Mouse (Mus musculus): Measurements from ENCODE around the gene Noxred1. TPM values are rescaled to one million over a fixed set of nuclear protein-coding genes. Genes with fewer than 3 reads are reported as not detected.
A peak's percentile ranks its signal among the peaks of the same experiment; 100 is the strongest.
"Not testable (repeated sequence)": the region's sequence is repeated elsewhere in the genome, so short reads cannot be mapped to it uniquely, and the experiment has no call there.

The Noxred1 gene
- total RNA-seq, 2 experiments from 2014 or later: 1.1 to 3.8 TPM

GRCm38 (mm10) chr12:87224950-87225349 lies 13.6 kb downstream of the Noxred1 start:
- intact Hi-C loops (cut with DNase I): no loop called here
- TF ChIP-seq CTCF (IDR thresholded peaks at IDR 0.05): no peak

GRCm38 (mm10) chr12:87219362-87219761 lies 19.2 kb downstream of the Noxred1 start:
- H3K4me3 ChIP-seq: no peak overlapping the region
- TF ChIP-seq CTCF (IDR thresholded peaks at IDR 0.05): no peak
- no peak for DNase-seq (ENCODE audit: extremely low spot score in 1 of 2, low spot score in 2 of 2)
- H3K27ac ChIP-seq: no peak overlapping the region
- intact Hi-C loops (cut with DNase I): no loop called here

More at GRCm38 (mm10) chr12:87224950-87225349, 13.6 kb downstream of the Noxred1 start:
- Histone ChIP-seq H3K4me3 (no peak overlapping the region), H3K27ac (no peak overlapping the region)
- DNase-seq (ENCODE audit: extremely low spot score in 1 of 2, low spot score in 2 of 2): no peak

GRCm38 (mm10) chr12:87217596-87217995 lies 20.9 kb downstream of the Noxred1 start:
- Histone ChIP-seq H3K27ac (no peak overlapping the region), H3K4me3 (no peak overlapping the region)
- intact Hi-C loops (cut with DNase I): no loop called here
- TF ChIP-seq CTCF (IDR thresholded peaks at IDR 0.05): no peak
- no peak for DNase-seq (ENCODE audit: extremely low spot score in 1 of 2, low spot score in 2 of 2)

GRCm38 (mm10) chr12:87216053-87216452 lies 22.5 kb downstream of the Noxred1 start:
- H3K27ac ChIP-seq: no peak overlapping the region
- no peak overlapping the region for H3K4me3 ChIP-seq
- TF ChIP-seq CTCF (IDR thresholded peaks at IDR 0.05): no peak
- intact Hi-C loops (cut with DNase I): no loop called here
- no peak for DNase-seq (ENCODE audit: extremely low spot score in 1 of 2, low spot score in 2 of 2)

- intact Hi-C loops (cut with DNase I): no loop called here
- no peak for TF ChIP-seq CTCF (IDR thresholded peaks at IDR 0.05)
Observed at GRCm38 (mm10) chr12:87212844-87213606, 25.5 kb downstream of the Noxred1 start.

GRCm38 (mm10) chr12:87205789-87206188 lies 32.7 kb downstream of the Noxred1 start:
- H3K27ac ChIP-seq; H3K4me3 ChIP-seq; intact Hi-C loops (cut with DNase I); DNase-seq (ENCODE audit: extremely low spot score in 1 of 2, low spot score in 2 of 2): not testable (repeated sequence)

More at GRCm38 (mm10) chr12:87212844-87213606, 25.5 kb downstream of the Noxred1 start:
- Histone ChIP-seq H3K27ac (no peak overlapping the region), H3K4me3 (no peak overlapping the region)
- DNase-seq (ENCODE audit: extremely low spot score in 1 of 2, low spot score in 2 of 2): no peak

- DNase-seq (ENCODE audit: extremely low spot score in 1 of 2, low spot score in 2 of 2): no peak
- no peak for TF ChIP-seq CTCF (IDR thresholded peaks at IDR 0.05)
- intact Hi-C loops (cut with DNase I): no loop called here
Observed at GRCm38 (mm10) chr12:87201694-87202093, 36.8 kb downstream of the Noxred1 start.

GRCm38 (mm10) chr12:87199973-87200586 lies 38.5 kb downstream of the Noxred1 start, which contains the start of gene Tmed8:
TSS of gene Tmed8 (minus strand) at chr12:87200454.
- peak within 1 kb of the TSS; percentile 93 for H3K27ac ChIP-seq
- H3K4me3 ChIP-seq: peak within 1 kb of the TSS; percentile 98
- no peak for TF ChIP-seq CTCF (IDR thresholded peaks at IDR 0.05)
- intact Hi-C loops (cut with DNase I): loop anchor here (5.0 kb wide), 1 partner anchor 53 kb away; the partner anchor contains the start of genes Gstz1 and Pomt2
- DNase-seq (ENCODE audit: extremely low spot score in 1 of 2, low spot score in 2 of 2): peak; percentile 78 to 81

More at GRCm38 (mm10) chr12:87201694-87202093, 36.8 kb downstream of the Noxred1 start:
- Histone ChIP-seq H3K27ac (no peak overlapping the region), H3K4me3 (no peak overlapping the region)

GRCm38 (mm10) chr12:87199206-87199972 lies 39.1 kb downstream of the Noxred1 start, which contains the start of gene Samd15:
TSS of gene Samd15 (plus strand) at chr12:87199723.
- intact Hi-C loops (cut with DNase I): loop anchor here (5.0 kb wide), 1 partner anchor 52 kb away; the partner anchor contains the start of genes Gstz1 and Pomt2
- Histone ChIP-seq H3K27ac (peak within 1 kb of the TSS; percentile 93), H3K4me3 (peak within 1 kb of the TSS; percentile 98)
- TF ChIP-seq CTCF (IDR thresholded peaks at IDR 0.05): no peak
- peak; percentile 38 to 45 for DNase-seq (ENCODE audit: extremely low spot score in 1 of 2, low spot score in 2 of 2)

- no peak for DNase-seq (ENCODE audit: extremely low spot score in 1 of 2, low spot score in 2 of 2)
- Histone ChIP-seq H3K27ac (no peak overlapping the region), H3K4me3 (peak overlapping the region; percentile 98)
- TF ChIP-seq CTCF (IDR thresholded peaks at IDR 0.05): no peak
- intact Hi-C loops (cut with DNase I): loop anchor here (5.0 kb wide), 1 partner anchor 51 kb away; the partner anchor contains the start of genes Gstz1 and Pomt2
Observed at GRCm38 (mm10) chr12:87198792-87199191, 39.7 kb downstream of the Noxred1 start.

- H3K27ac ChIP-seq: no peak overlapping the region
- no peak for DNase-seq (ENCODE audit: extremely low spot score in 1 of 2, low spot score in 2 of 2)
- H3K4me3 ChIP-seq: no peak overlapping the region
- TF ChIP-seq CTCF (IDR thresholded peaks at IDR 0.05): no peak
- intact Hi-C loops (cut with DNase I): loop anchor here (5.0 kb wide), 1 partner anchor 49 kb away; the partner anchor contains the start of genes Gstz1 and Pomt2
Observed at GRCm38 (mm10) chr12:87196310-87196709, 42.2 kb downstream of the Noxred1 start.

All from left cerebral cortex, adult 2 months (tissue).